Mouse (Mus musculus) right cerebral cortex, postnatal 36 days (tissue): ENCODE results near the gene Tspan1.

Source experiments
- DNase-seq, 2 experiments: peaks; one replicate each; pipeline ENCODE4 v3.0.0; 2022; ENCODE audit warnings: low spot score in 2 of 2, mixed read lengths in 1 of 2

Tspan1 gene

DNA sequence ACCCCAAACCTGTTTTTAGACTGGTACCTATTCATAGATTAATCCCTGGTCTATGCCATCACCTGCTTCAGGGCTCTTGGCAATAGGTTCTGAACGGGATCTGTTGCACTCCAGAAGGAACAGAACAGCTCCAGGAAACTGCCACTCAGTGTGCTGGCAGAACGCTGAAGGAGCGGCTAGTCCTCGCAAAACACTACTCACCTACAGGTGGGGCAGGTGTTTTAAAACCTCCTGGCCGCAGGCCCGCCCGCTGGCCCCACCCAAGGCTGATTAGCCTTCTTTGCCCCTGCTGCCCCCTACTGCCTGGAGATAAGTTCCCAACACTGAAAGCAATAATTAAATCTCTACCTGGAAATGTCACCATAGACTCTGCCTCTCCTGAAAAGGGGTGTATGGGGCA lies at the start of gene Tspan1:
Gene Tspan1 (minus strand): TSS at position 198 of the 400 bp plus-strand sequence.
- DNase-seq: no peak

DNA sequence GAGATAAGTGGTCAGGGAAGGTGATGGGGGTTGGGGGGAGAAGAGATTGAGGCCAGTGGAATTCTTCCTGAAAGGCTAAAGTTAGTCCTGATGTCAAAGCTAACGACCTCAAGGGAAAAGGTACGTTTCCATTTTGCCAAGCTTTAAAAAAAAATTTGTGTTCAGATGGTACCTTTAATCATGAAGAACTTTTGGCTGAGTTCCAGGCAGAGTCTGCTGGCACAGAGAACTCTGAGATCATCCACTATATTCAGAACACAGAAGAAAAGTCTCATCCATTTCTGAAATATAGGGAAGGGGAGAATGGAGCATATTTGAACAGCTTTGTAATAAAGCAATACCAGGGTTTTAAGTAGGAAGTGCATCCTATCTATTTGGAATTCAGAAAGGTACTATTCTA lies 49.6 kb upstream of the Tspan1 start:
- peak in 1 of 2 experiments; percentile 6 for DNase-seq

DNA sequence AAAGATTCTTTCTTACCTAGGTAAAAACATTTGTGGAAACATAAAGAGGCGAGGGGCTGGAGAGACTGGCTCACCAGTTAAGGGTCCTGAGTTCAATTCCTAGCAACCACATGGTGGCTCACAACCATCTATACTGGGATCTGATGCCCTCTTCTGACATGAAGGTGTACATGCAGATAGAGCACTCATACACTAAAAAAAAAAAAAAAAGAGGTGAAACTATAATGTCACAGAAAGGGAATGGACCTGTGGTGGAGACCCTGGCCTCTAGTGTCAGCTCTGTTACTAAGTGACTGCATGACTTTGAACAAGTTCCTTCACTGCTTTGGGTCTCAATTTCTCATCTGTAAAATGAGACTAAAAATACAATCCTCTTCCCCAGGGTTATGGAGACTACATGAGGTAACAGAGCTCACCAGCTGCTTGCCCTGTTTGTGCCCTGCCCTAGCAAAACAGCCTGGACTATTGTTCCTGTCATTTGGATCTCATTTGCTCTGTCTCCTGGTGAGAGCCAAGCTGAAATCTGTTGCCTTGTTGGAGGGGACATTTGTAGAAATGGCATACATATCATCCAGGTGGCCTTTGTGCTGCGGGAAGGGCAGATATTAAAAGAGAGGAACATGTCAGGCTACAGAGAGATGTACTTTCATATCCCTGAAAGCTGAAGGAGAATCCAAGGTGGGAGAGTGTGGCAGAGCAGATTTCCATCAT lies 48.6 kb upstream of the Tspan1 start:
- no peak for DNase-seq

DNA sequence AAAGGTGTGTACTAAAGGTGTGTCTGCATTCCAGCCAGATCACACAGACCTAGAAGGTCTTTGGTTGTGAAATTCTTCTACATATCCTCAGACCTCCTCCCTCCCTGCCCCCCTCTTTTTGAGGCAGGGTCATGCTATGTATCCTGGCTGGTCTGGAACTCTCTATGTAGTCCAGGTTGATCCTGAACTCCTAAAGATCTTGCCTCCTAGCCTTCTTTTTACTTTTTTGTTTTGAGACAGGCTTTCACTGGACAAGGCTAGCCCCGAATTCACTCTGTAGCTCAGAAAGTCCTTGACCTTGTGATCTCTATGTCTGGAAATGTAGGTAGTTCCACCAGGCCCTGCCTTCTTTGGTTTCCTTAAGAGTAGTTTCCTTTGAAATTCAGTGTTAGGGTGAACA lies 41.5 kb upstream of the Tspan1 start:
- no peak for DNase-seq

DNA sequence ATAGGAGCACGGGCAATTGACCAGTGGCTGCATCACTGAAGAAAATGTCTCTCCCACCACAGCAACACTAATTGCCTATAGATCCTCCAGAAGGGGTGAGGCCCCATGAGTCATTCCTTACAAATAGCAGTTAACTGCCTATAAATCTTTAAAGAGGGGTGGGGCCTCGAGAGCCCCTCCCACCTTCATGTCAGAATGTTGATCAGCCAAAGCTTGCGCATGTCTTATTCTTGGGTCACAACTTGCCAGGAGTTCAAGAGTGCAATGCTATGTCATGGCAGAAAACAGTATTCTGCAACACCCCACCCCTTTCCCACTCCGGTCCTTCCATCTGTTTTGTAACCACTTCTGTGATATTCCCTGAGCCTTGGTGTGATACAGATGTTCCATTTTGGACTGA lies 39.1 kb upstream of the Tspan1 start:
- DNase-seq: no peak

DNA sequence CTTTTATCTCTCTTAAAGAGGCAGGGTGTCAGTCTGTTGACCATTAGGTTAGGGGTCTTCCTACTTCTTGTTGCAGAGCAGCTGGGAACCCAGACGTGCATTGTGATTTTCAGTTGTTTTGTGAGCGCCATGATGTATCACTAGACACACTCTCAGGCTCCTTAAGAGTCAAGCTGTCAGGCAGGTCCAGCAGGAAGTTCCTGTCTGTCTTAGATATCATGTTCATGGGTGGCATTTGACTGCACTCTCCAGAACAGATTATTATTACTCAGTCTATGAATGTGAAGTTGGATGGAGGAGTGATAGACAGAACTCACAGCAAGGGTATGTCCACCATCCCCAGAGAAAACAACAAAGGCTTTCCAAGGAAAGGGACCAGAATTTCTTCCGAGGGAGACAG lies 37.0 kb upstream of the Tspan1 start:
- DNase-seq: no peak

DNA sequence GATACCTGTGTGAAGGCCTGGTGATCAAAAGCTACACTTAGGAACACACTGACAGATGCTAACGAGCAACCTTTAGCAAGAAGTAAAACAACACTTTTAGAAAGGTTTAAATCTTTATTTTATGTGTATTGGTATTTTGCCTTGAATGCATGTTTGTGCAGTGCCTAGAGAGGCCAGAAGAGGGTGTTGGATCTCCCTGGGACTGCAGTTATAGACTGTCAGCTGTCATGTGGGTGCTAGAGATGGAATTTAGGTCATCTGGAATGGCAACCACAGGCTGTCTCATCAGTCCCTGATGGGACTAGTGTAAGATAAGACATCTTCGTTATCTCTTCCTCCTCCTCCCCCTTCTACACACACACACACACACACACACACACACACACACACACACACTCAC lies 31.0 kb upstream of the Tspan1 start:
- no peak for DNase-seq

DNA sequence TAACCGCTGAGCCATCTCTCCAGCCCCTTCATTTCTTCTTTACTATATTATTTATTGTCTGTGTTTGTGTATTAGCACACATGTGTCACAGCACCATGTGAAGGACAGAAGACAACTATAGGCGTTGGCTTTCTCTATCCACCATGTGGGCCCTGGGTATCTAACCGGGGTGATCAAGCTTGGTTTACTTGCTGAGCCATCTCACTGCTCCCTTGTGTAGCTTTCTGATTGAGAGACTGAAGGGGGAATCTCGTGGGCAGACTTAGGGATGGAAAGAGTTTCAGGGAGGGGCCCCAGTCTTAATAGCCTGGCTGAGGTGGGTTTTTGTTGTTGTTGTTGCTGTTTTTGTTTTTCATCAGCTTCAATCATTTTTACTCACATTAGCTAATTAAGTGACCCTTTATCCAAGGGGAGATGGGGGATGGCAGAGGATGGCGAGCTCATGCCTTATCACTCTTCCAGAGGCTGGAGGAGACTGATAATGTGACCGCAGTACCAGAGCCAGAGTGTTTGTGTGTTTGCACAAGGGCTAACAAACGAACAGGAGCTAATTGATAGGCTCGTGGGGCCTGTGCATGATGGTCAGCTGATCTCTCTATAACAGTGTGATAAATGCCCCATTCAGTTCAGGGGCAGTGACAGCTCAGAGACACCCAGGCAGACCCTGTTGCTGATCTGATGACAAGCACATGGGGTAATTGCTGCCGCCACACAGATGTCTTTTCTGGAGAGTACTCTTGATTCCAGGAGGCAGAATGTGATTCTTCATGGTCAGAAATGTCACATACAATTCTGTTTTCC lies 26.4 kb upstream of the Tspan1 start:
- DNase-seq: no peak

DNA sequence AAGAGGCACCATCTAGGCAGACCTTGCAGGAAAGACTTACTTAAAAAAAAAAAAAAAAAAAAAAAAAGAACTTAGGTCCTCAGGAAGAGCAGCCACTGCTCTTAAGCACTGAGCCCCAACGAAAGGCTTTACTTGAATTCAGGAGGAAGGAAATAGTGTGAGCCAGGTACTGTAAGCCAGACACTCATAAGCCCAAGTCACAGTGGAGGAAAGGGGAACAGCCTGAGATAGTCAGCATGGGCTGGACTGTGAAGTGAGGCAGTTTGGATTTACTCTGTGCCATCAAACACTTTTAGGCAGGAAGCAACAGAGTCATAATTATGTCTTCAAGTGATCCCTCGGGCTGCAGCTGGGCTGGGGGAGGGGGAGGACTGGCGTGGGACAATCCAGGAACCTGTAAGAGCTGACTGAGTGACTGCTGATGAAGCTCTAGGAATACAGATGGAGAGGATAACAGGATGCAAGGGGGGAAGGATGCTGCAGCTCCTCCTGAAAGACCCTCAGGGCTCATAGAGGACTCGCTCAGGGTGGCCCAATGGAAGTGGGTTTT lies 25.0 kb upstream of the Tspan1 start:
- DNase-seq: no peak

DNA sequence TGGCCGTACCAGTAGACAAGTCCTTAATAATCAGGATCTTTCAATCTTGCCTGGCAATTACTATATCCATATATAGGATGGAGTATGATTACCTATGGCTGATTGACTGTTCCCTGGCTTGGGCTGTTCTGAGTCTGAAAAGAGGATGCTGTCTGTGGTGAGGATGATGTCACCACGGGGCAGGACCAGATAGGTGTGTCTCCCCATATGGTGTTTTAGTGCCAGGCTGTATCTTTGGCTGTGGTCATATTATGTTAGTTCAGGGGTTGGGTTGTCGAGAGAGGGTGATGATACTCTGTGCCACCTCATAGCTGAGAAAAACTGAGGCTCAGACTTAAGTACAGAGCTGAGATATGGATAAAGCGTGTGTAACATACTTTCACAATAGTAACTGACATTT lies 17.7 kb upstream of the Tspan1 start:
- no peak for DNase-seq

DNA sequence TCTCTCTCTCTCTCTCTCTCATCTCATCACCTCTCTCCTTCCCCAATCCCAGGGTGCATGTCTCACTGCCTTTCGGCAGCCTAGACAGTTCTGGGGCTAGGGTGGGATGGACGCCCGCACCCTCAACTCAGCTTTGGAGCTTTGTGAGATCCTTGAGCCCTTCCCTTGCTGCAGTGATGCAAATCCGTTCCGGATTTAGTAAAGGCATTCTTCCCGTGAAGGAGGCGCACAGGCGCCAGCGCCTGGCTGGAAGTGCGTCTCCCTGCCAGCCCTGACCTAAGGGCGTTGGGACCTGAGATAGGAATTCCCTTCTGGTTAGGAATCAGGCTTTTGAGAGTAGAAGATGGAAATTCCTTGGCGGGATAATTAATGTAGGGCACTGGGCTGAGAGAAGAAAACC lies 15.3 kb upstream of the Tspan1 start:
- no peak for DNase-seq

DNA sequence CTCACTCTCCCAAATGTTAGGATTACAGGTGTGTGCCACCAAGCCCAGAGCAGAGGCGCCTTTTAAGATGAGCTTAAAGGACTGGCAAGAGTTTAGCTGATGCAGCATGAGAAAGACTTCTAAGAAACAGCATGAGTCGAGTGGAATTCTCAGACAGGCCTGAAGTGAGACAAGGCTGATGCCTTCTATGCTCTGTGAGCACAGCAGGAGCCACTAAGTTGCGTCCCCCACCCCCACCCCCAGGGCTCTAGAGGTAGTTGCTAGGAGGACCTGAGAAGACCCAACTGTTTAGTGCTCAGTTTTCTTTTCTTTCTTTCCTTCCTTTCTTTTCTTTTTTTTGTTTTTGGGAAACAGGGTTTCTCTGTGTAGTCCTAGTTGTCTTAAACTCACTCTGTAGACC lies 14.7 kb upstream of the Tspan1 start:
- DNase-seq: no peak

DNA sequence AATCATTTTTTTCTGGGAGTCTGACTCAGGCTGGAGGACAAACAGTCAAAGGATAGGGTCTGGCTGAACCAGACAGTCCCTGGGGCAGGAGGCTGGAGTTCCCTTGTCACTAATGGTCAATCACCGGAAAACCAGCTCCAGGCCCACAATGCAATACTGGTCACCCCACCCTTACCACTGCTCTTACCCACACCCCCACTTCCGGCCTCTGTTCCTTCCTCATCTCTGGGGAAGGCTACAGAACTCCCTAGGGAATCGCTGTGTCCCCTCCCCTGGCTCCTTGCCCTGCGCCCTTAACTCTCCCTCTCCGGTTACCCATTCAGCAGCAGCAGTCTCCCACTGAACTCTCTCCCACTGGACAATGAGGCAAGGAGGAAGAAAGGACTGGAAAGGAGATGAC lies 9.7 kb upstream of the Tspan1 start:
- no peak for DNase-seq

DNA sequence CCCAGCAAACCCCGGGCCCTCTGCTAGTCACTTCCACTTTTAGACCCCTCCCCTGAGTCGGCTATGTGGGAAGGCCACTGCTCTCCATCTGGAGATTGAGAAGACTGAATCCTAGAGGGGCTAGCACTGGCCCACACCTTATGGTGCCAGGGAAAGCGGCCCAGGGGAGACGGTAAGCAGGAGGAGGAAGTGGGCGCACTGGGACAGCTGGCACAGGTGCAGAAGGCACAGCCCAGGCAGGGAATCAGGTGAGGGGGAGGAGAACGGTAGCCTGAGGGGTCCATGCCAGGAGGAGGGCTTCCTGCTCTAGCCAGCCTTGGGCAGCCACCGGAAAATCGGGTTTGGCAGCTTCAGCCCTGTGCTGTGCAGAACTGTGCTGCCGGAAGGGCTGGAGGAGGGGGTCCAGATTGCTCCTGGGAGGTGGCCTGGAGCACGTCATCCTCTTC lies 9.2 kb upstream of the Tspan1 start:
- DNase-seq: peak; percentile 67 to 68

DNA sequence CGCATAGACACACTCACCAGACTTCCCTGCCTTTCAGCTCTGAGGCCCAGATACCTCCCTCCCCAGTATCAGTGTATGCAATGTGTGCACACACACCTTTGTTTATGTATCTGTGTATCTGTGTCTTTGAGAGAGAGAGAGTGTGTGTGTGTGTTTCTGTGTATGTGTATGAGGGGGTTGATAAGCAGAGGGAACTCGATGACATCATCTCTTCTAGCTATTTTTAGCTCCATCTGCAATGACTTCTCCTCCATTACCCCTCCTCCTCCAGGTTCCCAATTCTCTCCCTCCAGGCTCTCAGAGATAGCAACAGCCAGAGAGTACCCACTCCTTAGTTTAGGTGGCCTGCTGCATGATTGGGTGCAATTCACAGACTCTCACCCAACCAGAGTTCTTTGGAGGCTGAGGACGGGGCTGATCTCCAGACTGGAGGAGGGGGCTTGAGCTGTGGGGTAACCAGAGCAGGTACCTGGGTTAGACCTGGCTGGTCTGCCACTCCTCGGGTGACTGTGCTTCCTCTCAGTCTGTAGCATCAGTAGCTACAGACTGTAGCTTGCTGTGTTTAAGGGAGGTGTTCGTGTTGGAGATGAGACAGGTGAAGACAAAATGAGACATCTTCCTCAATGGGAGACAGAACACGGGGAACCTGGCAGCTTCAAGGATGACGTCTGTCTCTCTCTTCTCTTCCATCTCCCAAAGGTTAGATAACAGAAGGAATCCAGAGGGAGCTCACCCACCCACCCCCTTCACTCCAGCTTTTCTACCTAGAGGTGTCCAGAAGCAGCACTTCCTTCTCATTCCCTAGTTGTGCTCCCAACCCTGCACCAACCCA lies 8.5 kb upstream of the Tspan1 start:
- DNase-seq: peak in 1 of 2 experiments; percentile 53

DNA sequence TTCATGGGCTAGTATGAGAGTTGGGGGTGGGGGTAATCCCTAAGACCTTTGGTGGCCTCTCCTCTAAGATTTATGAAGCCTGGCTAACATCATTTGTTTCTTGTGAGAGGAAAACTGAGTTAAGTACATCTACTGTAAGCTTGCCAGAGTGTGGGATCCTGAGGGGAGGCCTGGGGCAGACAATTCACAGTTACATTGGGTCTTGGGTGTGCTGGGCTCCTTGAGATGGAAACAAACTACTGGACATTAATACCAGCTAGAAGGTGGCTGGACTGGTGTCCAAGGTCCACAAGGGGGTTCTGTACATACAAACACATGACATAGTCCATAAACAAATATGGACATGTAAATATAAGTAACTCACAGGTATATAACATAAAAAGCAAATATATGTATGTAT lies 7.7 kb upstream of the Tspan1 start:
- DNase-seq: no peak

DNA sequence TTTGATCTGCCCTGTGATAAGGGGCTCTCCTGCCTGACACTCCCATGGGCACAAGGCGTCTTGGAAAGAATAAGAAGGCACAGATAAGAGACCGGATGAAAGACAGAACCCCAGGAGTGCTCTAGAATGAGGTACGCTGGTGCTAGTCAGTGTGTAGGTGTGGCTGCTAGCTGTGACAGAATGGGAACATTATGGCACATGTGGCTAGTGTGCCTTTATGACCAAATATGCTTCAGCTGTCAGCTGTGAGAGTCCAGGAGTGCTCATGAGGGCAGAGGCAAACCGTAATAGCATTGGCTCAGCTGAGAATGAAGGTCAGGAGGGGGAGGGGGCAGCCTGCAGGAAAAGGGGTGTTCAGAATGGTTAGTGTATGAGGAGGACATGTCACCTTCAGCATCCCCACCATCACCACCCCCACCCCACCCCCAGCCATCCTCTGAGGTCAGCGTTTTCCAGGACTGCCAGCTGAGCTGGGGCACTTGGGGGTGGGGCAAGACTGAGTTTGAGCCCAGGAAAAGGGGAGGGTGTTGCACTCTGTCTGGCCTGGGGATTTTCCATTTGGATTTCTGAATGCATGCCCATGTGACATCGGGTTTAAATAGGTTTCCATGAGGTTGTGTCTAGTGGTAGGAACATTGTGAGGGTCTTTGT lies 7.2 kb upstream of the Tspan1 start:
- DNase-seq: no peak

DNA sequence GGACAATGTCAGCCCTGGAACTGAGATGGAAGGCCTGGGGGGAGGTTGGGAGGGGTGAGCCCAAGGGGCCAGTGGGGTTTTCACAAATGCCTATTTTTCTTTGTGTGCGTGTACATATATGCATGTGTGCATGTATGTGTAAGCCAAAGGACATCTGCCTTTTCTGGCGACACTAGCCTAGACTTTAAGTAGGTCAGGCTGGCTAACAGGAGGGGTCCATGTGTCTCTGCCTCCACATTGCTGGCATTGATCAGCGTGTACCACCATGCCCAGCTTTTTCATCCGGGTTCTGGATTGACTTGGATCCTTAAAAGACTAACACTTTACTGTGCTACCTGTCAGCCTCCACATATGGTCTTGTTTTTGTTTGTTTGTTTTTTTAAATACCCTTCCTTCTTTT lies 6.4 kb upstream of the Tspan1 start:
- no peak for DNase-seq

DNA sequence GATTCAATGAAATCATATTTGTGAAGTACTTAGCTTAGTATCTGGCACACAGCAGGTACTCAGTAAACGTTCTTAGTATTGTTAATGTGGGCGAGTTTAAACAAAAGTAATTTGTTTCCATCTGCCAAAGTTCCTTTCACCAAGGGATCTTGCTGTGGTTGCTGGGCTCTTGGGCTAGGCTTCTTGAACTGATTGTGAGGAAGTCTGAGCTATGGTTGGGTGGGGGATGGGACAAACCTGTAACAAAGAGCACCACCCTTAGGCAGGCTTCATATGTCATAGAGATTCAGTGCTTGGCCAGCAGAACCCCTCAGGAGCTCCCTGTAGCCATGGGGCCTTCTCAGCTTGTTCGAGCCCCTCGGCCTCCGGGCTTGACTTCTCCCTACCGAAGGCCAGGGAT lies 5.7 kb upstream of the Tspan1 start, which contains the start of the genes 1700042G07Rik and Gm49337:
Gene 1700042G07Rik (plus strand): TSS at position 301 of the 400 bp plus-strand sequence.
Gene Gm49337 (plus strand): TSS at position 313 of the 400 bp plus-strand sequence.
- DNase-seq: no peak

DNA sequence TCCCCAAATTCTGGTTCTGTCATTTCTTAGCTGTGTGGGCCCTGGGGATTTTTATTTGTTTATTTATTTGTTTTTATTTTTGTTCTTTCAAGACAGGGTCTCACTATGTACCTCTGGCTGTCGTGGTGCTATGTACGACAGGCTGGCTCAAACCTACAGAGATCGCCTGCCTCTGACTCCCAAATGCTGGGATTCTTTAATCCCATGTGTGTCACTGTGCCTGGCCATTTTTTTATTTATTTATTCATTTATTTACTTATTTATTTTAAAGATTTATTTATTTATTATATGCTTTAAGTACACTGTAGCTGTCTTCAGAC lies 1.9 kb upstream of the Tspan1 start:
- DNase-seq: no peak

DNA sequence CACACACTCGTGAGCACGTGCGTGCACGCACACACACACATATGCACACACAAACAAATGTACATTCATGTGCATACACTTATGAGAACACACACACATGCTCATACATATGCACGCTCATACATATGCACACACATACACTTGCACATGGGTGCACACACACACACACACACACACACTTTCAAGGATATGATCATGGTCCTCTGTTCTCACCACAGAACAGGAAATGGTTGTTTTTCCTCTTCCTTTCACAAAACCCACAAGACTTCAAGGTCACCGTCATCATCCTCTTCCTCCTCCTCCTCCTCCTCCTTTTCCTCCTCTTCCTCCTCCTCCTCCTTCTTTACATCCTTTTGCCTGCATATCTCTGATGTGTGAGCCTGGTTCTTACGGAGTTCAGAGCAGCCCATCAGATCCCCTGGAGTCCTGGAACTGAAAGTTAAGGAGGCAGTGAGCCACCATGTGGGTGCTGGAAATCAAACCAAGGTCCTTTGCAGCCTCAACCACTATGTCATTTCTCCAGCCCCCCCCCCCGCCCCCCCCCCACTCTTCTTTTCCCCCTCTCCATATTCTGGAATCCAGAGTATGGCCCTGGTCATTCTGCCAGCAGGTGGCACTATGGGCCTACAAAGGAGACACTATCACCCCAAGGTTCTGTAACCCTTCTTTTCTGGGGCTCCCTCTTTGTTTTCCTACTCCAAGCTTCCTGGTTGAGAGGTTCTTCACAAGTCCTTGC lies 1.4 kb upstream of the Tspan1 start:
- peak in 1 of 2 experiments; percentile 61 for DNase-seq
